Mouse (Mus musculus): ENCODE measurements at regions not wholly inside any gene's neighbourhood (a gene's known extent, or its start where the extent isn't known, plus 50 kb on each side); places are given as distances from the start of the nearest gene placed in this dataset.

DNA sequence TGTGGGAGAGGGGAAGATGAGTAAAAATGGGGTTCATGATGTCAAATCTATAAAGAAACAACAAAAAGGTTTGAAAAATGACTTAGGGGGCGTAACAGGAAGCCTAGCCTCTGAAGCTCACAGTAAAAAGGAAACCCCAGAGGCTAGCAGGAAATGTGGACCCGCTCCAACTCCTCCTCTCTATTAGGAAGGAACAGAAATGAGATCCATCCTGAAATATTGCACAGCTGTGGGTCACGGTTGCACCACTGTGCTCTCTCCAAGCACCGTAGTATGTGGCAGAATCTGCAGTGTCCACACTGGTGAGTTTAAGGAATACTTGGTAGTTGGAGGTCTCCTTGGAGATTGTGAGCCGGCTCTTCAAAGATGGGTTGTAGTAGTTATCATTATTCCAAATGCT, 918.3 kb downstream of the Adam6a start:
- TF ChIP-seq CTCF (IDR thresholded peaks at IDR 0.05; ENCODE audit: low read depth) (no peak), EP300 (IDR thresholded peaks at IDR 0.05; ENCODE audit: low read depth) (no peak)
